Mouse (Mus musculus) olfactory bulb, adult 2 months (tissue): Measurements from ENCODE around the gene Macc1.

Experiments used
- CTCF ChIP-seq: fragments of 200-500 bp; IDR thresholded peaks from 2 replicates; pipeline ENCODE4 v1.5.1; 2012; ENCODE audit warnings: low read depth, mild to moderate bottlenecking, low read length, moderate library complexity; ENCODE audit not compliant: insufficient read depth
- POLR2A ChIP-seq: fragments of 200-500 bp; IDR thresholded peaks from 2 replicates; pipeline ENCODE4 v1.6.1; 2012; ENCODE audit warnings: mild to moderate bottlenecking, low read depth, low read length, moderate library complexity; ENCODE audit not compliant: insufficient read depth

GRCm38 (mm10) chr12:119303618-119304017 lies 10.5 kb upstream of the Macc1 start:
- TF ChIP-seq CTCF, result no peak
- TF ChIP-seq POLR2A, result no peak
